Mouse (Mus musculus): ENCODE results near the gene Acsm5.

DNA sequence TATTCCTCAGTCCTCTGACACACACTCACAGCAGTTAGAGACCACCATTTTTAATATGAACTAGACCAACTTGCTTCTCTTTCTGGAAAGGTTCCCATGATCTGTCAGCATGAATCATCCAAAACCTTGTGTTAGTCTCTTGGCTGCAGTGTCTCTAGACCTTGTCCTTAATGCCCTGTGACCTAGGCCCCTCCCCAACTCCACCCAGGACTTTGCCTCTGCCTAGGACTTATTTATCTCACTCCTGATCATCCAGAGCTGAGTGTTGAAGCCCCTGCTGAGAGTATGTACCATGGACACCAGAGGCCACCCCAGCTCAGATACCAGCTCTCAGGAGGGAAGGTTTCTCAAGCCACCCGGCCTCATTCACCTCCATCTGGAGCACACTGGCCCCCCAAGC lies 3.1 kb downstream of the Acsm5 start:
- TF ChIP-seq POLR2A (IDR thresholded peaks at IDR 0.05; ENCODE audit: low read depth, low read length): no peak
- TF ChIP-seq CTCF (IDR thresholded peaks at IDR 0.05; ENCODE audit: extremely low read depth, insufficient read length, insufficient replicate concordance, low read depth, low read length): no peak

All from small intestine, adult 2 months (tissue).